In the genomic region with DNA sequence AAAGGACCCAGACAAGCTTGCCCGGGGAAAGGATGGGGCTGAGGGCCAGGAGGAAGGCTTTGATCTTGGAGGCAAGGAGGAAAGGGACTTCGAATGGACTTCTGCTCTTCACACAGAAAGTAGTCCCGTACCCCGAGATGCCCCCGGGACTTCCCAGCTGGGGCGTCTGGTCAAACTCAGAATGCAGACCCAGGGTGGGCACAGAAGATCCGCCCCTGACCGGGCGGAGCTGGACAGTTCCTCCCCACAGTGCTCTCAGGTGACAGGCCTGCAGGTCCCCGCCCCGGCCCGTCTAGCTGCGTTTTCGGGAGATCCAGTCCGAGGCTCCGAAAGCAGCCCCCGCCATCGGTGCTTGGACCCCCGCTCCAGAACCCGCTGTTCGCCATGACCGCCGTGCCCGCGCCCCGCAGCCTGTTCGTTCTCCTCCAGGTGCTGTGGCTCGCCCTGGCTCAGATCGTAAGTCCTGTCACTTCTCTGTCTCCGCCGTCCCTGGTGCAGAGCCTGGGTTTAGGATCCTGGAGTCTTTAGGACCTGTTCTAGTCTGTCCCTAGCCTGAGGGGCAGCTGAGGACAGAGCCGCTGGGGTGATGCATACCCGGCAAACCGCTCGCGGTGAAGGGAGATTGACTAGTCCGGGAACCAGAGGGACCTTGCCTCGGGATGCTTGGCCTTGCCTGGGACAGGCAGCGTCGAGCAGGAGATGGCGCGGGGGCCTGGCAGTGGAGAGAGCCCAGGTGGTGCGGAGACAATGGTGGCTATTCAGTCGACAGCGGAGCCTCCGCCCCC, we compare ENCODE assay signal across 8 mouse cellular contexts. TPM values are rescaled to one million over a fixed set of nuclear protein-coding genes. Genes with fewer than 3 reads are reported as not detected.
A peak's percentile ranks its signal among the peaks of the same experiment; 100 is the strongest.
DNase-seq lines count a peak whose midpoint lies in the region; ATAC-seq and TF ChIP-seq lines count a peak whose summit lies in the region.

A gene (plus strand): TSS at position 55 of the 785 bp plus-strand sequence.

- peaks cover 13% of the 10 kb centered on the region for H3K4me1 ChIP-seq in lung, embryonic 14.5 days (ENCODE audit: insufficient read depth)
- peaks cover 36% of the 10 kb centered on the region for H3K4me1 ChIP-seq in midbrain, embryonic 10.5 days

- 2% methylated on average over 46 of the region's 46 CpGs for WGBS in lung, embryonic 14.5 days
- WGBS in midbrain, embryonic 10.5 days, result 3% methylated on average over 46 of the region's 46 CpGs

- peak within 1 kb of the TSS; percentile 43 for H3K4me3 ChIP-seq in lung, embryonic 14.5 days (ENCODE audit: low read depth, low read length)
- H3K4me3 ChIP-seq in midbrain, embryonic 10.5 days, result peak within 1 kb of the TSS; percentile 57

- DNase-seq in adrenal gland, postnatal 10 days, result peak; percentile 29
- no peak for DNase-seq in adrenal gland, postnatal 25 days
- DNase-seq in lung, embryonic 14.5 days, result peak; percentile 33
- DNase-seq in lung, postnatal 25 days (ENCODE audit: low spot score), result no peak
- peak; percentile 40 for DNase-seq in heart, postnatal 4 days
- peak; percentile 58 for DNase-seq in midbrain, embryonic 10.5 days (ENCODE audit: low spot score)
- no peak for DNase-seq in thymus, postnatal 4 days
- DNase-seq in urinary bladder, postnatal 10 days (ENCODE audit: low spot score), result no peak

- H3K9me3 ChIP-seq in lung, embryonic 14.5 days (ENCODE audit: low read depth, low read length), result no peaks in the 10 kb centered on the region
- H3K9me3 ChIP-seq in midbrain, embryonic 10.5 days (replicated peaks), result no peaks in the 10 kb centered on the region

- no peak for TF ChIP-seq CTCF in lung, embryonic 14.5 days (IDR thresholded peaks at IDR 0.05; ENCODE audit: low read depth)

- peaks cover 22% of the 10 kb centered on the region for H3K27me3 ChIP-seq in lung, embryonic 14.5 days (ENCODE audit: insufficient read depth, low read length)
- H3K27me3 ChIP-seq in midbrain, embryonic 10.5 days (ENCODE audit: low read depth, poor library complexity, severe bottlenecking), result peaks cover 35% of the 10 kb centered on the region

- peak within 1 kb of the TSS; percentile 77 for H3K4me2 ChIP-seq in lung, embryonic 14.5 days

- H3K36me3 ChIP-seq in lung, embryonic 14.5 days (ENCODE audit: insufficient read depth), result no peaks in the 10 kb centered on the region
- H3K36me3 ChIP-seq in midbrain, embryonic 10.5 days, result no peaks in the 10 kb centered on the region

- H3K9ac ChIP-seq in lung, embryonic 14.5 days, result peak within 1 kb of the TSS; percentile 48

- no peak within 1 kb of the TSS for H3K27ac ChIP-seq in lung, embryonic 14.5 days (ENCODE audit: low read depth)
- peak within 1 kb of the TSS; percentile 69 for H3K27ac ChIP-seq in midbrain, embryonic 10.5 days (replicated peaks)

- no peak; the same call in 1 of the 2 replicates for ATAC-seq in lung, embryonic 14.5 days (ENCODE audit: insufficient read depth)

RNA-seq across cellular contexts. Expression of the gene that starts here (rescaled TPM):
- total RNA-seq in adrenal gland, postnatal 10 days (2021), result 1 to 10 TPM; 1.3 to 2.3 TPM
- 0.46 and 0.71 TPM in 2 replicates for total RNA-seq in adrenal gland, postnatal 25 days (2021)
- 8.2 and 9.3 TPM in 2 replicates for polyA plus RNA-seq in lung, embryonic 14.5 days (2014; fragmentation: Nextera tagmentation; extraction: Ambion mirVana)
- total RNA-seq in heart, postnatal 4 days (2021), result 1 to 10 TPM; 3.0 TPM
- 1.4 and 3.7 TPM in 2 replicates for polyA plus RNA-seq in midbrain, embryonic 10.5 days (2016; fragmentation: Nextera tagmentation; extraction: Ambion mirVana)

Comparison
In these comparisons a context has a peak if more than half of its experiments do, and no peak if none do; other contexts are left out.
1. DNase-seq: peak in adrenal gland, postnatal 10 days (single experiment), lung, embryonic 14.5 days (single experiment), heart, postnatal 4 days (single experiment) and midbrain, embryonic 10.5 days (single experiment); none in adrenal gland, postnatal 25 days (single experiment), lung, postnatal 25 days (single experiment), thymus, postnatal 4 days (single experiment) and urinary bladder, postnatal 10 days (single experiment).